Mouse (Mus musculus): ENCODE measurements around the gene 1700034J05Rik. TPM values are rescaled to one million over a fixed set of nuclear protein-coding genes. Genes with fewer than 3 reads are reported as not detected.

Gene 1700034J05Rik
- polyA plus RNA-seq, 1 experiment from 2014 or later = 0.41 TPM

DNA sequence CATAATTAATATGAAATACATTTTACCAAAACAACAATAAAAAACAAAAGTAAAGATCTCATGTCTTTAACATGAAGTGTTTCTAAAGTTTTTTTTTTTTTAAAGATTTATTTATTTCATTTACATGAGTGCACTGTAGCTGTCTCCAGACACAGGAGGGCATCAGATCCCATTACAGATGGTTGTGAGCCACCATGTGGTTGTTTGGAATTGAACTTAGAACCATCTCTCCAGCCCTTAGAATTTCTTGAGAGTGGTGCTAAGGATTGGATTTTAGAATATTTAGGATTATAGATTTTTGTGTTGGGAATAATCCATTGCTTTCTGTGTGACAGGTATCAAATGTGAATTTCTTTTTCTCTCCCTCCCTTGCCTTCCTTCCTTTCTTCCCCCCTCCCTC is 10.2 kb downstream of the 1700034J05Rik start:
- ATAC-seq (ENCODE audit: insufficient number of reproducible peaks, insufficient read depth, low FRiP score, low read depth) = no peak
- Histone ChIP-seq H3K9me3 (ENCODE audit: control insufficient read depth, low read length) (no peaks in the 10 kb centered on the region), H3K36me3 (ENCODE audit: control insufficient read depth, insufficient read depth, low read length) (peaks cover 10% of the 10 kb centered on the region), H3K27me3 (ENCODE audit: control insufficient read depth, insufficient read depth, low read length) (no peaks in the 10 kb centered on the region), H3K27ac (replicated peaks in 1 of 2; ENCODE audit: control insufficient read depth in 1 of 2, insufficient read depth in 1 of 2, low read depth in 2 of 2, low read length in 2 of 2) (no peak overlapping the region), H3K4me2 (ENCODE audit: low read length) (no peak overlapping the region), H3K9ac (ENCODE audit: low read length) (no peak overlapping the region), H3K4me3 (ENCODE audit: control insufficient read depth in 1 of 2, insufficient read depth in 1 of 2, low read depth in 1 of 2, low read length in 2 of 2) (no peak overlapping the region), H3K4me1 (ENCODE audit: control insufficient read depth in 2 of 2, insufficient read depth in 2 of 2, low read length in 2 of 2) (peaks cover 25 to 44% of the 10 kb centered on the region in 2 experiments)

DNA sequence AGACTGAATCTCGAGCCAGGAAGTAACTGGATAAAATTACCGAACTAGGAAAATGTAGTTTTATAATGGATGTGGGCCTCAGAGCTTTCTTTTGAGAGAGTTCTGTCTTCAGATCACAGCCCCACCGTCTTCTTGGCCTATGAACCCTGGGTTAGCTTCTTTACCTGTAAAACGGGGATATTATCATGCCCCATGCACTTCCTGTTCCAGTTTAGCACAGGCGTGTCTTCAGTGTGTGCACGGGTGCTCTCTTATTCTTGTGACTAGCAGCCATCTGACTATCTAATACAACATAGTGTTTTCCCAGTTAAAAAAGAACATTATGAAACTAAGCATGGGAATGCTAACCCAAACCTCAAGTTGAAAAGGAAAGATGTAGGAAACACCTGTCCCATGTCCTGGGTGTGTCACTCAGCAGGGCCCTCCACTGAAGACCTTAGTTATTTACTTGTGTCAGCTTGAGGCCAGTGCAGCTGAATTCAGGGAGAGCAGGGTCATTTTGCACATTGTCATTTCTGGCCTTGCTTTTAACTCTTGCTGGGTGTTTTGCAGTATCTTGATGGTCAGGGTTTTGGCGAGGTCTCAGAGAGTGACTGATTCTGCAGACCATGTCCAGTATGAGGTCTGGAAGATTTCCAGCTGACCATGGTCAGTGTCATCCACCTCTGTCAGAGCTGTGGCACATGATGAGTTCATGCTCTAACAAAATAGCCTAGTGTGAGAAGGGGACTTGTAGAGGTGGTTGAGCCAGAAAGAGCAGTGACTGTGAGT is 12.5 kb downstream of the 1700034J05Rik start:
- whole genome bisulfite sequencing = 73% methylated on average over 7 of the region's 7 CpGs
- Histone ChIP-seq H3K9me3 (ENCODE audit: control insufficient read depth, low read length) (no peaks in the 10 kb centered on the region), H3K27me3 (ENCODE audit: control insufficient read depth, insufficient read depth, low read length) (no peaks in the 10 kb centered on the region), H3K9ac (ENCODE audit: low read length) (no peak overlapping the region), H3K36me3 (ENCODE audit: control insufficient read depth, insufficient read depth, low read length) (peaks cover 12% of the 10 kb centered on the region), H3K4me1 (ENCODE audit: control insufficient read depth in 2 of 2, insufficient read depth in 2 of 2, low read length in 2 of 2) (peaks cover 15 to 29% of the 10 kb centered on the region in 2 experiments), H3K27ac (replicated peaks in 1 of 2; ENCODE audit: control insufficient read depth in 1 of 2, insufficient read depth in 1 of 2, low read depth in 2 of 2, low read length in 2 of 2) (no peak overlapping the region), H3K4me2 (ENCODE audit: low read length) (no peak overlapping the region), H3K4me3 (ENCODE audit: control insufficient read depth in 1 of 2, insufficient read depth in 1 of 2, low read depth in 1 of 2, low read length in 2 of 2) (no peak overlapping the region)
- no peak for ATAC-seq (ENCODE audit: insufficient number of reproducible peaks, insufficient read depth, low FRiP score, low read depth)

DNA sequence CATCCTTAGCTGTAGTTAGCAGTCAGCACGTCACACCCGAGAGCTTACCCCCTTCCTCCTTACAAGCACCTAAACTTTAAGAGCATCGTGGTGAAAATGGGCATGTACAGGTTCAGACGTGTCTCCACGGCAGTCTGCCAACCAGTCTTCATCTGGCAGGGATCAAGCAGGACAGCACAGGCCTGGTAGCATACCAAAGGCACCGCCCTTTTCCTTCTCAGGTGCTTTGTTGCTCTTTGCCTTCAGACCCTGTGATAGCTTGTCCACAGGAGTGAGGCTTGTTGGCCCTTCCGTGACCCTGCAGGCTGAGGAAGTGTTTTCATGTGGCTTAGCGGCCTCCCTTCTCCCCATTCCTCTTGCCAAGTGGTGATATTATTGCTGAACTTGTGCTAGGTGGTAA is 15.2 kb downstream of the 1700034J05Rik start:
- H3K4me1 ChIP-seq (ENCODE audit: control insufficient read depth in 2 of 2, insufficient read depth in 2 of 2, low read length in 2 of 2) = peaks cover 5 to 9% of the 10 kb centered on the region in 2 experiments; a peak in 3 of 4 replicates

DNA sequence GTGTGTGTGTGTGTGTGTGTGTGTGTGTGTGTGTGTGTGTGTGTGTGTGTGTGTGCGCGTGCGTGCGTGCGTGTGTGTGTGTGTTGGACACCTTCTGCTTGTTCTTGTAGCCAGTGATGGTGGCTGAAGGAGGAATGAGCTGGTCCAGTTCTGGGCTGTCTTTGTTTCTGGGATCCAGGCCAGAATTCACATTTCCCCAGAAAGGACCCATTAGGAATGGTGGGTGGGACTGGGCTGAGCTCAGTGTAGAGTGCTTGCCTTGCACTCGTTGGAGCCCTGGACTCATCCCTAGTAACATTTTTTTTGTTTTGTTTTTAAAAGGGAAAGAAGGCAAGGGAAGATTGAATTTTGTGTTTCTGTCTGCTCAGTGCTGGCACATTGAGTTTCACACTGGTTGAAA is 18.3 kb downstream of the 1700034J05Rik start:
- 76% methylated on average over 4 of the region's 6 CpGs for WGBS
- peaks cover 12% of the 10 kb centered on the region for H3K36me3 ChIP-seq (ENCODE audit: control insufficient read depth, insufficient read depth, low read length)
- H3K4me2 ChIP-seq (ENCODE audit: low read length) = no peak overlapping the region
- no peak overlapping the region for H3K9ac ChIP-seq (ENCODE audit: low read length)
- ATAC-seq (ENCODE audit: insufficient number of reproducible peaks, insufficient read depth, low FRiP score, low read depth) = peak; percentile 58; the same call in 1 of the 2 replicates
- no peaks in the 10 kb centered on the region for H3K27me3 ChIP-seq (ENCODE audit: control insufficient read depth, insufficient read depth, low read length)
- peaks cover 9 to 16% of the 10 kb centered on the region in 2 experiments for H3K4me1 ChIP-seq (ENCODE audit: control insufficient read depth in 2 of 2, insufficient read depth in 2 of 2, low read length in 2 of 2)
- H3K9me3 ChIP-seq (ENCODE audit: control insufficient read depth, low read length) = no peaks in the 10 kb centered on the region
- H3K4me3 ChIP-seq (ENCODE audit: control insufficient read depth in 1 of 2, insufficient read depth in 1 of 2, low read depth in 1 of 2, low read length in 2 of 2) = no peak overlapping the region
- no peak overlapping the region for H3K27ac ChIP-seq (replicated peaks in 1 of 2; ENCODE audit: control insufficient read depth in 1 of 2, insufficient read depth in 1 of 2, low read depth in 2 of 2, low read length in 2 of 2)

More for the DNA sequence above, 15.2 kb downstream of the 1700034J05Rik start:
- no peak overlapping the region for H3K9ac ChIP-seq (ENCODE audit: low read length)
- no peak for ATAC-seq (ENCODE audit: insufficient number of reproducible peaks, insufficient read depth, low FRiP score, low read depth)
- no peaks in the 10 kb centered on the region for H3K9me3 ChIP-seq (ENCODE audit: control insufficient read depth, low read length)
- peaks cover 12% of the 10 kb centered on the region for H3K36me3 ChIP-seq (ENCODE audit: control insufficient read depth, insufficient read depth, low read length)
- no peak overlapping the region for H3K4me2 ChIP-seq (ENCODE audit: low read length)
- H3K4me3 ChIP-seq (ENCODE audit: control insufficient read depth in 1 of 2, insufficient read depth in 1 of 2, low read depth in 1 of 2, low read length in 2 of 2) = no peak overlapping the region
- WGBS = 65% methylated on average over 8 of the region's 8 CpGs
- H3K27ac ChIP-seq (replicated peaks in 1 of 2; ENCODE audit: control insufficient read depth in 1 of 2, insufficient read depth in 1 of 2, low read depth in 2 of 2, low read length in 2 of 2) = no peak overlapping the region
- H3K27me3 ChIP-seq (ENCODE audit: control insufficient read depth, insufficient read depth, low read length) = no peaks in the 10 kb centered on the region

DNA sequence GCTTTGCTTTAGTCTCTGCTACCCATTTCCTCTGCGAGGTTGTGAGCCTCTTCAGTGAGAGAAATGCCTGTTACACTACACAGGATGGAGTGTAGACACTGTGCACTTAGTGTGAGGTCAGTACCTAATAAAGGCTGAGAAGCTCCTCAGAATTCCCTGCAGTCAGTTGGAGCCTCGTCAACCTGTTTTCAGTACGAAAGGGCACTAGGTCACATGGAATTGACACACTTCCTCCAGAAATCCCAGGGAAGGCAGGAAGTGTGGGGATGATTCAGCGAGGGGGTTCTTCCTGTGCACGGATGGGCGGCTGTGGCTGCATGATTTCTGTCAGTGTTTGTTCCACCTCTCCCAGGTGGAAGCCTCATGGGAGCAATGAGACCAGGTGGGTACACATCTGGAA is 21.1 kb downstream of the 1700034J05Rik start:
- Histone ChIP-seq H3K4me2 (ENCODE audit: low read length) (no peak overlapping the region), H3K9ac (ENCODE audit: low read length) (no peak overlapping the region), H3K36me3 (ENCODE audit: control insufficient read depth, insufficient read depth, low read length) (no peaks in the 10 kb centered on the region), H3K4me3 (ENCODE audit: control insufficient read depth in 1 of 2, insufficient read depth in 1 of 2, low read depth in 1 of 2, low read length in 2 of 2) (no peak overlapping the region), H3K27ac (replicated peaks in 1 of 2; ENCODE audit: control insufficient read depth in 1 of 2, insufficient read depth in 1 of 2, low read depth in 2 of 2, low read length in 2 of 2) (peak overlapping the region; percentile 66 to 71), H3K9me3 (ENCODE audit: control insufficient read depth, low read length) (no peaks in the 10 kb centered on the region), H3K4me1 (ENCODE audit: control insufficient read depth in 2 of 2, insufficient read depth in 2 of 2, low read length in 2 of 2) (peaks cover 10 to 21% of the 10 kb centered on the region in 2 experiments), H3K27me3 (ENCODE audit: control insufficient read depth, insufficient read depth, low read length) (no peaks in the 10 kb centered on the region)
- WGBS = 49% methylated on average over 6 of the region's 6 CpGs
- ATAC-seq (ENCODE audit: insufficient number of reproducible peaks, insufficient read depth, low FRiP score, low read depth) = peak; percentile 69

DNA sequence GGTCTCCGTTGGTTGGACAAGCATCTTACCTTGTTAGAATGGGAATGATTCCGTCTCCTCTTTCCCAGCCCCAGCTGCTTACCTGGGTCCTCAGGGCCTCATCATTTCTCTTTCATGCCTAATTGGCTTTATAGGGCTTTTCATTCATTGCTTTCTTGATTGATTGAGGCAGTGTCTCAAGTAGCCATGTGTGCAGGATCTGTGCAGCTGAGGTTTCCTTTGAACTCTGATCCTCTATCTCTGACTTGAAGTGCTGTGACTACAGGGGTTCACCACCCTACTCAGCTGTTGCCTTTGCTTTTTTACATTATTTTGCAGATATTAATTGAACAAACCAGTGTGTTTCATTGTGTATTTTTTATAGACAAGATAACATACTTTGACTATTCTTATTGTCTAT is 25.2 kb downstream of the 1700034J05Rik start:
- ATAC-seq (ENCODE audit: insufficient number of reproducible peaks, insufficient read depth, low FRiP score, low read depth) = no peak
- 94% methylated on average over 2 of the region's 2 CpGs for WGBS
- no peaks in the 10 kb centered on the region for H3K27me3 ChIP-seq (ENCODE audit: control insufficient read depth, insufficient read depth, low read length)

DNA sequence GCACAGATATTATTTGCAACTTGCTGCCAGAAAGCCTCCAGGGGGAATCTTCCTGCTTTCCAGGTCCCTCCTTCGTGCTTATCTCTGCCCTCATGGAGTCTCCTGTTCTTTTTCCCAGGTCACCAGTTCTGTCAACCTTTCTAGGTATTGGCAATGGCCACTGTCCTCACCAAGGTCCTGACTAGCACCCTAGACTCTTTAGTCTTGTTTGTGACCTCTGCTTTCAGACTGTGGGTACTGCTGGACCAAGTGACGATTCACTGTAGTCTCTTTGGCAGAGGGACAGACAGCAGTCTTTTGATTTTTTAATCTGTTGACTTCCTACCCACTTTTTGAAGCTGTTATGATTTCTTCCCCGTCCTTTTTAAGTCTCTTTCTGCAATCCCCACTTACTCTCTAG is 26.1 kb downstream of the 1700034J05Rik start:
- Histone ChIP-seq H3K36me3 (ENCODE audit: control insufficient read depth, insufficient read depth, low read length) (no peaks in the 10 kb centered on the region), H3K27me3 (ENCODE audit: control insufficient read depth, insufficient read depth, low read length) (no peaks in the 10 kb centered on the region), H3K9me3 (ENCODE audit: control insufficient read depth, low read length) (no peaks in the 10 kb centered on the region), H3K4me1 (ENCODE audit: control insufficient read depth in 2 of 2, insufficient read depth in 2 of 2, low read length in 2 of 2) (peaks cover 10 to 27% of the 10 kb centered on the region in 2 experiments), H3K9ac (ENCODE audit: low read length) (no peak overlapping the region), H3K4me2 (ENCODE audit: low read length) (no peak overlapping the region), H3K4me3 (ENCODE audit: control insufficient read depth in 1 of 2, insufficient read depth in 1 of 2, low read depth in 1 of 2, low read length in 2 of 2) (no peak overlapping the region), H3K27ac (replicated peaks in 1 of 2; ENCODE audit: control insufficient read depth in 1 of 2, insufficient read depth in 1 of 2, low read depth in 2 of 2, low read length in 2 of 2) (peak overlapping the region; percentile 22 to 35; a peak in 2 of 4 replicates)
- WGBS = 32% methylated on average over 3 of the region's 3 CpGs
- ATAC-seq (ENCODE audit: insufficient number of reproducible peaks, insufficient read depth, low FRiP score, low read depth) = no peak

More for the DNA sequence above, 25.2 kb downstream of the 1700034J05Rik start:
- H3K4me3 ChIP-seq (ENCODE audit: control insufficient read depth in 1 of 2, insufficient read depth in 1 of 2, low read depth in 1 of 2, low read length in 2 of 2) = no peak overlapping the region
- no peak overlapping the region for H3K27ac ChIP-seq (replicated peaks in 1 of 2; ENCODE audit: control insufficient read depth in 1 of 2, insufficient read depth in 1 of 2, low read depth in 2 of 2, low read length in 2 of 2)
- H3K4me2 ChIP-seq (ENCODE audit: low read length) = no peak overlapping the region
- H3K36me3 ChIP-seq (ENCODE audit: control insufficient read depth, insufficient read depth, low read length) = no peaks in the 10 kb centered on the region
- no peak overlapping the region for H3K9ac ChIP-seq (ENCODE audit: low read length)
- peaks cover 12 to 27% of the 10 kb centered on the region in 2 experiments for H3K4me1 ChIP-seq (ENCODE audit: control insufficient read depth in 2 of 2, insufficient read depth in 2 of 2, low read length in 2 of 2)
- no peaks in the 10 kb centered on the region for H3K9me3 ChIP-seq (ENCODE audit: control insufficient read depth, low read length)

Data from heart, embryonic 14.5 days (tissue).